Mouse (Mus musculus): Measurements from ENCODE around the gene Galnt16. TPM values are rescaled to one million over a fixed set of nuclear protein-coding genes. Genes with fewer than 3 reads are reported as not detected.

Galnt16 gene
- polyA plus RNA-seq, 1 experiment from 2014 or later: 3.1 TPM

Other genes starting within 250 kb of the Galnt16 start
- 8.6 and 11.2 TPM in 2 replicates for gene Dcaf5, start 81.7 kb upstream of the Galnt16 start, polyA plus RNA-seq (2014; fragmentation: Nextera tagmentation; extraction: Ambion mirVana)
- 21.6 and 28.8 TPM in 2 replicates for gene Exd2, start 55.2 kb upstream of the Galnt16 start, polyA plus RNA-seq (2014; fragmentation: Nextera tagmentation; extraction: Ambion mirVana)
- 12.1 and 31.1 TPM in 2 replicates for gene Slc39a9, start 125.6 kb downstream of the Galnt16 start, polyA plus RNA-seq (2014; fragmentation: Nextera tagmentation; extraction: Ambion mirVana)
- gene Erh, start 126.1 kb downstream of the Galnt16 start, polyA plus RNA-seq (2014; fragmentation: Nextera tagmentation; extraction: Ambion mirVana): 265 and 337 TPM in 2 replicates
- 0.84 and 0.94 TPM in 2 replicates for gene Plekhd1, start 174.3 kb downstream of the Galnt16 start, polyA plus RNA-seq (2014; fragmentation: Nextera tagmentation; extraction: Ambion mirVana)
- 0.19 and 0.24 TPM in 2 replicates for gene Ccdc177, start 242.4 kb downstream of the Galnt16 start, polyA plus RNA-seq (2014; fragmentation: Nextera tagmentation; extraction: Ambion mirVana)

Data from kidney, embryonic 14.5 days (tissue).